Mouse (Mus musculus) embryonic facial prominence, embryonic 10.5 days (tissue): ENCODE results near the gene Gm9964. TPM values are rescaled to one million over a fixed set of nuclear protein-coding genes. Genes with fewer than 3 reads are reported as not detected.
A peak's percentile ranks its signal among the peaks of the same experiment; 100 is the strongest.

ENCODE experiments used
- DNase-seq: peaks from one replicate; pipeline ENCODE4 v3.0.0-alpha.2; 2017; ENCODE audit warnings: low spot score
- H3K27ac ChIP-seq: fragments of 300-500 bp; sonication (generic); replicated peaks from 2 replicates; pipeline ENCODE4 v1.5.1; 2016; ENCODE audit warnings: mild to moderate bottlenecking
- H3K27me3 ChIP-seq: fragments of 300-500 bp; sonication (generic); replicated peaks from 2 replicates; pipeline ENCODE4 v1.6.1; 2016; ENCODE audit warnings: low read depth, mild to moderate bottlenecking; ENCODE audit not compliant: poor library complexity, severe bottlenecking
- H3K36me3 ChIP-seq: fragments of 300-500 bp; sonication (generic); replicated peaks from 2 replicates; pipeline ENCODE4 v1.6.1; 2016; ENCODE audit warnings: mild to moderate bottlenecking, moderate library complexity
- H3K4me1 ChIP-seq: fragments of 300-500 bp; sonication (generic); 2 replicates; pipeline ENCODE4 v1.6.1; 2016
- H3K4me3 ChIP-seq: fragments of 300-500 bp; sonication (generic); 2 replicates; pipeline ENCODE4 v1.5.1; 2016; ENCODE audit warnings: mild to moderate bottlenecking, moderate library complexity
- H3K9me3 ChIP-seq: fragments of 300-500 bp; sonication (generic); 2 replicates; pipeline ENCODE4 v1.6.1; 2016; ENCODE audit warnings: mild to moderate bottlenecking
- WGBS: fragments of 180-500 bp; shearing (Covaris S2); methylation state at CpG from one replicate; pipeline ENCODE4 v1.1.7; 2016; 5-methylcytosine and 5-hydroxymethylcytosine counted together
- polyA plus RNA-seq: library from polyadenylated mRNA; unstranded; fragments of >200 nt; fragmentation: Nextera tagmentation; extraction: Ambion mirVana; gene quantifications from 2 replicates; pipeline ENCODE4 v1.2.1, GENCODE M21; 2016

Gm9964 gene
- polyA plus RNA-seq, 1 experiment from 2014 or later = not detected

GRCm38 (mm10) chr11:79292130-79292529 is 4.6 kb downstream of the Gm9964 start:
- no peaks in the 10 kb centered on the region for H3K27me3 ChIP-seq
- H3K36me3 ChIP-seq = no peaks in the 10 kb centered on the region
- H3K27ac ChIP-seq = no peak overlapping the region
- no peak overlapping the region for H3K4me3 ChIP-seq
- 83% methylated on average over 3 of the region's 3 CpGs for WGBS
- no peaks in the 10 kb centered on the region for H3K9me3 ChIP-seq
- H3K4me1 ChIP-seq = peaks cover 8% of the 10 kb centered on the region
- no peak for DNase-seq

DNA sequence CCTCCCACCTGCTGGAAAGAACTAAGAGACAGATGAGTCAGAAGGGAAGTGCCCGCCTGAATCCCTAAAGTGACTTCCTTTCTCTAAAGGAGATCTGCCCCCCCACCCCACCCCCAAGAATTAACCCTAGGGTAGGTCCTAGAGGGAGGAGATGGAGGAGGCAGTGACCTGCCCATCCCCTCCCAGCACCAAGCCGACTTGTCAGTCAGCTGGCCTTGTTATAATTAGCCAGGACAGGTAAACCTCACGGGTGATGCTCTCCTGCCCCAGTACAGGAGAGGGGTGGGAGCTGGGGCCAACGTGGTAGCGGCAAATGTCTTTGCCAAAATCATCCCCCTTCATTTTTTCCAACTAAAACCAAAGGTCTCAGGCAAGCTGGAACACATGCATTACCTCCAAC is 5.1 kb downstream of the Gm9964 start:
- H3K36me3 ChIP-seq = no peaks in the 10 kb centered on the region
- H3K27me3 ChIP-seq = no peaks in the 10 kb centered on the region
- H3K4me1 ChIP-seq = peaks cover 10% of the 10 kb centered on the region
- no peaks in the 10 kb centered on the region for H3K9me3 ChIP-seq
- H3K4me3 ChIP-seq = no peak overlapping the region
- DNase-seq = no peak
- H3K27ac ChIP-seq = no peak overlapping the region
- 69% methylated on average over 5 of the region's 5 CpGs for WGBS

GRCm38 (mm10) chr11:79290473-79290872 is 6.2 kb downstream of the Gm9964 start:
- H3K36me3 ChIP-seq = no peaks in the 10 kb centered on the region
- 50% methylated on average over 2 of the region's 2 CpGs for WGBS
- no peaks in the 10 kb centered on the region for H3K9me3 ChIP-seq
- H3K4me3 ChIP-seq = no peak overlapping the region
- peak; percentile 24 for DNase-seq
- no peaks in the 10 kb centered on the region for H3K27me3 ChIP-seq
- H3K4me1 ChIP-seq = peaks cover 13% of the 10 kb centered on the region
- H3K27ac ChIP-seq = no peak overlapping the region

DNA sequence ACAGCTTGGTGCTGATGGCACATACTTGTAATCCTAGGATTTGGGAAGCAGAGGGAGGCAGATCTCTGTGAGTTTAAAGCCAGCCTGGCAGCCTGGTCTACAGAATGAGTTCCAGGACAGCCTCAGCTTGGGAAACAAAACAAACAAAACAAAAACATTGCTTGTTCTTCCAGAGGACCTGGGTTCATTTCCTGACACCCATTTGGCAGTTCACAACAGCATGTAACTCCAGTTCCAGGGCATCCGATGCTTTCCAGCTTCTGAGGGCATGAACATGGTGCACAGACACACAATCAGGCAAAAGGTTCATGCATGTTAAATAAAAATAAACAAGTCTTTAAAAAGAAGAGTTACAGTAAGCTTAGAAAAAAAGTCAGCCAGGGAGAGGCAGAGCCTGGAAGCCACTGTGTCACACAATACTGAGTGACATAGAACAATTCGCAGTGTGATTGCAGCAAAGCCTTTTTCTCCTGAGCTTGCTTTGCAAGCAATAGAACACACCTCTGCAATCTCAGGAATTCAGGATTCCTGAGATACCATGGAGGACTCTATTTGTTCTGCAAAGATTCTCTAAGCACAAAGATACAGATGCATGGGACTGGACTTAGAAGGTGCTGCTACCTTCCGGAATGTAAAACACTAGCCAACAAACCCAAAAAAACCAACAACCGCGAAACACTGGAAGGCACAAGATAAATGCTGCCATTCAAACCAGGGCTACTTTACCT is 7.6 kb downstream of the Gm9964 start:
- H3K4me3 ChIP-seq = no peak overlapping the region
- H3K27ac ChIP-seq = no peak overlapping the region
- no peak for DNase-seq
- no peaks in the 10 kb centered on the region for H3K36me3 ChIP-seq
- peaks cover 13% of the 10 kb centered on the region for H3K4me1 ChIP-seq
- H3K27me3 ChIP-seq = no peaks in the 10 kb centered on the region
- 0 out of 2 replicates have a peak, but pooled peaks cover 3% of the 10 kb centered on the region for H3K9me3 ChIP-seq
- 87% methylated on average over 5 of the region's 5 CpGs for WGBS

GRCm38 (mm10) chr11:79288278-79288843 is 8.3 kb downstream of the Gm9964 start:
- H3K9me3 ChIP-seq = 0 out of 2 replicates have a peak, but pooled peaks cover 10% of the 10 kb centered on the region
- no peak for DNase-seq
- H3K4me3 ChIP-seq = no peak overlapping the region
- no peaks in the 10 kb centered on the region for H3K36me3 ChIP-seq
- peaks cover 13% of the 10 kb centered on the region for H3K4me1 ChIP-seq
- H3K27ac ChIP-seq = no peak overlapping the region
- H3K27me3 ChIP-seq = no peaks in the 10 kb centered on the region
- 80% methylated on average over 7 of the region's 7 CpGs for WGBS

GRCm38 (mm10) chr11:79287447-79287846 is 9.3 kb downstream of the Gm9964 start:
- H3K36me3 ChIP-seq = no peaks in the 10 kb centered on the region
- H3K9me3 ChIP-seq = 0 out of 2 replicates have a peak, but pooled peaks cover 10% of the 10 kb centered on the region
- DNase-seq = no peak
- 75% methylated on average over 6 of the region's 6 CpGs for WGBS
- H3K4me3 ChIP-seq = no peak overlapping the region
- no peaks in the 10 kb centered on the region for H3K27me3 ChIP-seq
- H3K4me1 ChIP-seq = peaks cover 13% of the 10 kb centered on the region
- no peak overlapping the region for H3K27ac ChIP-seq

DNA sequence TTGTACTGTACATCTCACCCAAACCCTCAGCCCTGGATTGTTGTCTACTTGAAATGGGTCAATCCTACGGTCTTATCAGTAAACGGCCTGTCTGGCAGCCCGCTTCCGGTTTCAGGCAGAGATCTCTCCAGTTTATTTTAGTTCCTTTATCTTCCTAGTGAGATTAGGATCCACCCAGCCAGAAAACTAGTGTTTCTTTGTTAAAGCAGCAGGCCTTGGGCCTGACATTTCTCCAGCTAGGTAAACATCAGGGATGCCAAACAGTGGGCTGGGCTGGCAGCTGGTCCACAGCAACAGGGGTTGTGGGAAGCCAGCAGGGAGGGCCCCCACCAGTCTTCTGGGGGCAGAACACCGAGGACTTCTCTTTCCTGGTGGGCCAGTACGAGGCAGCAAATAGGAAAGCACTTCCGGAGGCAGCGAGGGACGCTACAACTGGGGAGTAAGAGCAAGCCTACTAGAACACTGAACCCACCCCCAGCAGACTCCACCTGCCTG is 10.4 kb downstream of the Gm9964 start:
- Histone ChIP-seq H3K4me3 (no peak overlapping the region), H3K36me3 (no peaks in the 10 kb centered on the region), H3K9me3 (0 out of 2 replicates have a peak, but pooled peaks cover 10% of the 10 kb centered on the region), H3K4me1 (peaks cover 14% of the 10 kb centered on the region), H3K27ac (peak overlapping the region; percentile 20; the same call in 1 of the 2 replicates), H3K27me3 (no peaks in the 10 kb centered on the region)
- 78% methylated on average over 9 of the region's 9 CpGs for WGBS
- no peak for DNase-seq

GRCm38 (mm10) chr11:79283350-79284030 is 13.2 kb downstream of the Gm9964 start:
- WGBS = 95% methylated on average over 4 of the region's 4 CpGs
- no peaks in the 10 kb centered on the region for H3K27me3 ChIP-seq
- no peak overlapping the region for H3K4me3 ChIP-seq
- no peaks in the 10 kb centered on the region for H3K36me3 ChIP-seq
- H3K27ac ChIP-seq = no peak overlapping the region
- H3K9me3 ChIP-seq = 0 out of 2 replicates have a peak, but pooled peaks cover 10% of the 10 kb centered on the region
- H3K4me1 ChIP-seq = peaks cover 27% of the 10 kb centered on the region
- no peak for DNase-seq

- Histone ChIP-seq H3K4me3 (no peak overlapping the region), H3K36me3 (no peaks in the 10 kb centered on the region), H3K4me1 (peaks cover 19% of the 10 kb centered on the region), H3K27me3 (no peaks in the 10 kb centered on the region), H3K27ac (no peak overlapping the region), H3K9me3 (0 out of 2 replicates have a peak, but pooled peaks cover 10% of the 10 kb centered on the region)
- no peak for DNase-seq
- 67% methylated on average over 5 of the region's 5 CpGs for WGBS
Observed at GRCm38 (mm10) chr11:79281396-79281795, 15.3 kb downstream of the Gm9964 start.

DNA sequence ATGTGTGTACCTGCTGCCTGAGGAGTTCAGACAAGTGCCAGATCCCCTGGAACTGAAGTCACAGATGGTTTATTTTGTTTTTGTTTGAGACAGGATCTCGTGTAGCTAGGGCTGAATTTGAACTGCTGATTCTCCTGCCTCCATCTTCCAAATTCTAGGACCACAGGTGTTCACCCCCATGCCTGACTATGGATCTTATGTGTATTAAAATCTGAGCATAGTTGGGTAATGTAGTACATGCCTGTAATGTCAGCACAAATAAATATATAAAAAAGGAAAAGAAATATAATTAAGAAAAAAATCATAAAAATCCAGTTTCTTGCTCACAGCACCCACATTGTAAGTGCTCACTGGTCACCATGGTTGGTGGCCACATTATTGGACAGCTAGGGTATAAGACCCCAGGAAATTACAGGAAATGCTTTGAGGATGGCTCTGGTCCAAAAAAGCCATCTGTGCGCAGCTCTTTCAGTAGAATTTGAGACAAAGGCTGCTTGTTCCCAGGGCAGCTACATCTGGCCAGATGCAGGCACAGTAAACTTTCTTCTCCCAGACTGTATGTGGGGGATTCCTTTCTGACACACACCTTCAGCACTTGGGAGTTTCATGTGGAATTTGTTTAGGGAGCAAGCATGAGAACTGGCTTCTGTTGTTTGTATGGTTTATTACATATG is 16.8 kb downstream of the Gm9964 start:
- H3K36me3 ChIP-seq = no peaks in the 10 kb centered on the region
- H3K4me1 ChIP-seq = peaks cover 18% of the 10 kb centered on the region
- 0 out of 2 replicates have a peak, but pooled peaks cover 10% of the 10 kb centered on the region for H3K9me3 ChIP-seq
- no peaks in the 10 kb centered on the region for H3K27me3 ChIP-seq
- no peak overlapping the region for H3K4me3 ChIP-seq
- H3K27ac ChIP-seq = peak overlapping the region; percentile 69
- 40% methylated on average over 2 of the region's 2 CpGs for WGBS
- DNase-seq = peak; percentile 43

GRCm38 (mm10) chr11:79273757-79274156 is 22.9 kb downstream of the Gm9964 start:
- DNase-seq = no peak
- Histone ChIP-seq H3K36me3 (no peaks in the 10 kb centered on the region), H3K27ac (no peak overlapping the region), H3K4me3 (no peak overlapping the region), H3K27me3 (no peaks in the 10 kb centered on the region), H3K4me1 (0 out of 2 replicates have a peak, but pooled peaks cover 3% of the 10 kb centered on the region), H3K9me3 (no peaks in the 10 kb centered on the region)
- WGBS = 86% methylated on average over 4 of the region's 4 CpGs

DNA sequence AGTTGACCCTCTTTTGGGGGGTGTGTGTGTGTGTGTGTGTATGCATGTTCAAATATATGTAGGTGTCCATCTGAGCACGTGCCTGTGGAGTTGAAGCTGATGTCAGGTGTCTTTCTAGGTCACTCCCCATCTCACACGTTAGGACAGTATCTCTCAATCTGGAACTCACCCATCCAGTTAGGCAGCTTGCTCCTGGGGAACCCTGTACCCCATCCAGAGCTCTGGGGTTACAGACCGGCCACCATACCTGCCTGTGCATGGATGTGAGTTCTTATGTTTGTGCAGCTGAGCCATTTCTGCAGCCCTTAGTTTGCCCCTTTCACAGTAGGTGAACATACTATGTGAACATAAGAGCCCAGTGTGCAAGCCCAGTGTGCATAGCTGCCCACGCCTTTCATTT is 23.7 kb downstream of the Gm9964 start:
- H3K4me3 ChIP-seq = no peak overlapping the region
- H3K9me3 ChIP-seq = no peaks in the 10 kb centered on the region
- H3K27me3 ChIP-seq = no peaks in the 10 kb centered on the region
- no peak overlapping the region for H3K27ac ChIP-seq
- 0 out of 2 replicates have a peak, but pooled peaks cover 3% of the 10 kb centered on the region for H3K4me1 ChIP-seq
- WGBS = 66% methylated on average over 4 of the region's 4 CpGs
- no peak for DNase-seq
- no peaks in the 10 kb centered on the region for H3K36me3 ChIP-seq
